Mouse (Mus musculus) spleen, adult 12 weeks (tissue): ENCODE results near the gene Trmt61a.

Source experiments
- DNase-seq: peaks from one replicate; pipeline ENCODE4 v3.0.0; 2022; ENCODE audit warnings: low spot score

Gene Trmt61a

DNA sequence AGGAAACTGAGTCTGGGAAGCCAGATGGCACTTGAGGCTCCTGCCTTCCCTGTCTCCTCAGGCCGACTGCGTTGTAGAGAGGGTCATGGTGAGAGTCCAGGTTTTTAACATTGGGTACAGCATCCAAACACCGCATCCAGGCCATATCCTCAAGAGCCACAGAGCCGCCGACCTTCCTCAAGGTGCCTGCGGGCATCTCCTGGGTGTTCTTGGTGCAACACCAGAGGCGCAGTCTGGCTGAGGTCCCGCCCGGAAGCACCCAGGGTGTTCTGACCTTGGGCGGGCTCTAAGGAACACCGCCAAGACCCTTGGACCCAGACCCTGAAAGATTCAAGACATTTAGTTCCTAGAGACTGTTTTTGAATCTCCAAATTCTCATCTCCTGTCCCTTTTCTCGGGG, 5.3 kb upstream of the Trmt61a start:
- DNase-seq, result no peak

GRCm38 (mm10) chr12:111674850-111675486, 2.9 kb upstream of the Trmt61a start:
- no peak for DNase-seq

DNA sequence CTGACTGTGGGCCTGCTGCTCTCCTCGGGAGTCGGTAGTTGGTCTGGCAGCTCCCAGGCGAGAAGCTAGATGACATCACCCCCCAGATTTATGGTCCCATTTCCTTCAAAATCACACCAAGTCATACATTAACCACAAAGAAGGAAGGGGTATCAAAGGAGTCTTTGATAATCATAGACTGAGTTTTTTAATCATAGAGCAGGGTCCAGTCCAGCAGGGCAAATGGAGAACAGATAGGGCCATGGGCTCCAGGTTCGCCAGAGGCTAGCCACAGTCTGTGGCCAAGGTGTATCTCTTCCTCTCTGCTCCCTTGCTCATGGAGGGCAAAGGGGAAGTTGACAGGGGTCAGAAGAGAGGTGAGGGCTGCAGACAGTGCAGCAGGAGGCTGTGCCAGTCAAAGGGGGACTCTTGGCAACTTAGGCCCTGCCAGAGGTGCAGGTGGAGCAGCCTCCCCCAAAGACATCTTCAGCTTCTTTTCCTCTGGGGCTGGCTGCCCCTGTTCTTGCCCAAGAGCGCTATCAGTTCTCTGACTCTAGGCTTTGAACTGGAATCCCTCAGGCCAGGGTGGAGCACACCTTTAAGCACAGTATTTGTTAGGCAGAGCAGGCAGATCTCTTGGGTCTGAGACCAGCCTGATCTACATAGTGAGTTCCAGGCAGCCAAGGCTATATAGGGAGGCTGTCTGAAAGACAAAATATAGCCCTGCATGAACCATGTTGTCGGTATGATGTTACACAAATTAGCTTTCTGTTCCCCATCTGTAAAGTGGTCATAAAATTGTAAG, 1.9 kb upstream of the Trmt61a start:
- DNase-seq, result no peak

- DNase-seq, result no peak
Observed at GRCm38 (mm10) chr12:111677421-111677820, 484 bp upstream of the Trmt61a start.

- no peak for DNase-seq
Observed at GRCm38 (mm10) chr12:111678670-111678933, 697 bp downstream of the Trmt61a start.

- DNase-seq, result no peak
Observed at GRCm38 (mm10) chr12:111678997-111679396, 1.1 kb downstream of the Trmt61a start.

GRCm38 (mm10) chr12:111680661-111681060, 2.8 kb downstream of the Trmt61a start:
- DNase-seq, result no peak

DNA sequence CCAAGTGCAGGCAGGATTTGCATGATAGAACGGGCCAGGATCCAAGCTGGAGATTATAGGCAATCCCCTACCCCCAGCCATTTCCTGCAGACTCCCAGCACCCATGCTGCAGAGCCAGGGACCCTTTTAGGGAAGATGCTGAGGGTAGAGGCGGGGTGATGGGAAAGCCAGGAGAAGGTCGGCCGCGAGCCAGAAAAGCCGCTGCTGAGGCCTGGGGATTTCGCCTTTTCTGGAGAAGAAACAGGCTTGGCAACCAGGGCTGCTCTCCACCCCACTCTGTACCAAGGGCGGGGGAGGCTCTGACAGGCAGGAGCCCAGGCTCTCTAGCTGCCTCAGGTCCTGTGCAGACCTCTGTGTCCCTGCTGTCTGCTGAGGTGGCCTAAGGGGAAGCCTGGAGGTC, 3.4 kb downstream of the Trmt61a start:
- no peak for DNase-seq

DNA sequence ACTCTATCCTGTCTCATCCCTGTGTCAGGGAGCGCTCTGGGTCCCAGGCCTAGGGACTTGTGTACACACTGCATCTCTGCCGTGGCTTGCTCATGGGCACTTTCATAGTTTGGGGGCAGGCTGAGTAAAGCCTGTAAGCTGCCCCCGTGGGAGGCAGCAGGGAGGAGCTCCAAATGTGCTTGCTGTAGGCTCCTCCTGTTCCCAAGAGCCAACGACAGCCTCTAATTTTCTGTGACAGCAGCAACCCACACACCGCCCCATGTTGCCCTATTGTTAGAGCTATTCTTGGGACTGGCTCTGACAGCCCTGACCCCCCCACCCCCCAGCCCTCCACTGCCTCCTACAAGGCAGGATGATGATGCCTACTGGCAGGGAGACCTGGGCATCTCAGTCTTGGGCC, 4.1 kb downstream of the Trmt61a start:
- no peak for DNase-seq

DNA sequence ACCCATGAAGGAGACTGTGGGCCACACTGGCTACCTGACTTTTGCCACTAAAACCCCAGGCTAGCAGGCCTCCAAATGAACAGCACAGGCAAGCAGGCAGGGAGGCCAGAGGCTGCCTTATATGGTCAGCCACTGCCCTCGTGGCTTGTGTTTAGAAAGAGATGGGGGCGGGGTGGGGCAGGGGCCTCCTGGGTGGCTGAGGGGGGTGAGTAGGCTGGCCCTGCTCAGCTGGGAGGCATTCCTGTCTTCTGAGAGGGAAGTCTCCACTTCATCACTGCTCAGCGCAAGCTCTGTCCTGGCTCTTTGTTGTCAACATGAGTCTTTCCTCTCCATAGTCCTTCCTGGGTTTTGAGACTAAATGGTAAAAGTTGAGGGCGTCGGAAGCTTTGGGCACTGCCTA, 4.9 kb downstream of the Trmt61a start:
- DNase-seq, result no peak

DNA sequence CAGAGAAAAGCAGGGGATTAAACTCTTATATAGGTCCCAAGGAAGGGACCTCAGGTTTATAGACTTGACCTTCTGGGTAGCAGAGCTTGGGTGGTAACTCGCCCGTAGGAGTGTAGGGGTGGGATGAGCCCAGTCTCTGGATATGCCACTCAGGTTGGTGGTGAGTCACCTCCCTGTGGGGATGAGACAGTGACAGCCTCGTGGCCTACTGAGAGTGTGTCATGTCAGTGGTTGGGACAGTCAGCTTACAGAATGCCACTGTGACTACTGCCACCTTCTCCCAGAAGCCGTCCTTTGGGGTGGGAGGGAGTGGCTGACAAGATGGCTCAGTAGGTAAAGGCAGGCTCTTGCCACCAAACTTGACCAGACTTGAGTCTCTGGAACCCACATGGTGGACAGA, 8.5 kb downstream of the Trmt61a start:
- DNase-seq, result no peak

DNA sequence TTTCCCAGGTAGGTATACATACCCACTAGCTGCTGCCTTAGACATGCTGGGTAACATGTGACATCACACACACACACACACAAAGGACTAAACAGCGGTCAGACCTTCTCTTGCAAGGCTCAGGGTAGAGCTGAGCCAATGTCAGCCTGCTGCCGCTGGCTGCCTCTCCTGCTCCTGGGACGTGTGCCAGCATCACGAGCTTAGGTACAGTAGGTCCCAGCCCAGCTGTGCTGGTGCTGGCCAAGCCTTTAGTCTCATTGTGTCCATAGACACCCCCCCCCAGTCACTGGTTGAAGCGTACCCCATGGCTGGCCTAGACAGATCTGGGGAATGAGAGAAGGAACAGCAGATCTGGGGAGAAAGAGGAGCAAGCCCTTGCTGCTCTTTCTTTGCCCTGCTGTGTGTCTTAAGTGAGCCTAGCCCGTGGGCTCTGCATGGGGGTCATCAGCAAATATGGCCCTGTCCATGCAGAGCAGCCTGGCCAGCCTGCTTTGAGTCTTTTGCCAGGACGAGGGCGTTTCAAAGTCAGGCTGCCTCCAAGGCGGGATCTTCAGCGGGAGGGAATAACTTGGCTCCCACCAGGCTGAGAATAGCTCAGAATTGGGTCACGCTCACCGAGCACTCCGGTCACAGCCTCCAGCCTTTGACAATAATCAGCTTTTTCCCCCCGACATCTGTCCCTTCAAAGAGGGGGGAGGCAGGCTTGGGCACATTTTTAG, 9.6 kb downstream of the Trmt61a start:
- no peak for DNase-seq

DNA sequence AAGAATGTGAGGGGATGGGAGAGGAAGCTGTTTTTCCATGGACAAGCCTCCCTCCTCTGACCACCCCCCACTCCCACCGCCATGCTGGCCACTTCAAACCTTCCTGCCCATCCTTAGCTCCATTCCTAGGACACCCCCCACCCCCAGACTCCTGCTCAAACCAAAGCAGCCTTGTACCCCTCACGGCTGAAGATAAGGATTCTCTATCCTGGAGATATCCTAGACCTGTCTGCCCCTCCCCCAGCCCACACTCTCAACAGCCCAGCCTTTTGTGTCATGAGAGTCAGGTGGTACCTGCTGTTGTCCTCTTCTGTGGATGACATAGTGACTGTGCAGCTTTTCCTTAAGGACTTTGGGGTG, 10.1 kb downstream of the Trmt61a start:
- DNase-seq, result no peak

DNA sequence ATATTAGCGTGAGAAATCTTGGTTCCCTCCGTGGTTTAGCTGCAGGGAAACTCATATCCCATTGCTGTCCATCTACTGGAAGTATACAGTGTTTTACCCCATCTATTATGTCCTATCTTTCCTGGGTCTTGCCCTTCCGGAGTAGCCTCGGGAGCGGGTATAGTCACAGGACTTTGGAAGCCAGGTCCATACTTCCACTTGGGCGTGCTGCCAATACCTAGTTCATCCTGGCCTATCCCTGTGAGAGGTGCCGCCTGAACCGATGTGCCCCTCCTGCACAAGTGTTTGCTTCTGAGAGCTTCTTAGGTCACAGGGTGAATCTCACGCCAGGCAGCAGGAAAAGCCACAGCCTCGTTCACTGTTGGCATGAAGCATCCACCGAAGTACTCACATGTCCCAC, 11.5 kb downstream of the Trmt61a start:
- no peak for DNase-seq

GRCm38 (mm10) chr12:111691346-111691872, 13.5 kb downstream of the Trmt61a start:
- DNase-seq, result no peak

- DNase-seq, result no peak
Observed at GRCm38 (mm10) chr12:111692899-111693298, 15.0 kb downstream of the Trmt61a start.

GRCm38 (mm10) chr12:111693341-111694270, 15.7 kb downstream of the Trmt61a start:
- no peak for DNase-seq

- no peak for DNase-seq
Observed at GRCm38 (mm10) chr12:111694271-111694781, 16.4 kb downstream of the Trmt61a start.

GRCm38 (mm10) chr12:111694880-111695804, 17.2 kb downstream of the Trmt61a start:
- no peak for DNase-seq

DNA sequence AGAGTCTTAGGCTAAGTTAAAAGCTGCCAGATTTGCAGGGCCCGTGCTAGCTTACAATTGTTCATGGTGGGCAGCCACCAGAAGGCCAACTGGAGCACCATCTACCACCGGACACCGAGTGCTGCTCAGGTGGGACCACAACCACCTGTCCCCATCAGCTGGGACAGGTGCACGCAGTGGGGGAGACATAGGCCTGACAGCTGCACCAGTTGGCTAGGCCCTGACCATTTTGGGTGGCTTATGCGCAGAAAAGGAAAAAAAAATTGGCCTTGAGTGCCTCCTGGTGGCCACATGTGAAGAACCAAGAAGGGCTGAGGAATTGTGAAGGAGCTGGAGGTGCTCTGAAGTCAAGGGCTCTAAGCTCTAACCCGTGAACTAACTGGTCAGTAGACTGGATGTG, 18.3 kb downstream of the Trmt61a start:
- DNase-seq, result no peak

DNA sequence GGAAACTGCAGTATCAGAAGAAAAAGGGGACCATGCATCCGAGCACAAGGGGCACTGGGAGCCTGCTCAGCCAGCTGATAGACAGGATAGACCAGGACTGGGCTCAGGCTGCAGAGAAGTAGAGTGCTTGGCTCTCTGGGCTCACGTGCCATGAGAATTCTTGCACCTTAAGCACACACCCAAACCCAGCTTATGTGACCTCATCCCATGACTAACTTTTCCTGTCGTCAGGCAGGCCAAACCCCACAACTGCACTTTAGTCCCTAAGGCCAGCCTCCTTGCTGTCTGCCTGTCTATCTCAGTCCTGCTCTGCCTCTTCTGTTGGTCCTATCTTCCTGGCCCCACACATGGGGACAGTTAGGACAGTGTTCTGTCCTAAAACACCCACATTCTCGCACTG, 19.8 kb downstream of the Trmt61a start:
- no peak for DNase-seq
